Mouse (Mus musculus): ENCODE results near the gene Fsip1.
A peak's percentile ranks its signal among the peaks of the same experiment; 100 is the strongest.

Fsip1 gene

GRCm38 (mm10) chr2:118127516-118128288 is 129.1 kb downstream of the Fsip1 start:
- DNase-seq (ENCODE audit: extremely low read depth, insufficient read length, low spot score) = peak; percentile 65

DNA sequence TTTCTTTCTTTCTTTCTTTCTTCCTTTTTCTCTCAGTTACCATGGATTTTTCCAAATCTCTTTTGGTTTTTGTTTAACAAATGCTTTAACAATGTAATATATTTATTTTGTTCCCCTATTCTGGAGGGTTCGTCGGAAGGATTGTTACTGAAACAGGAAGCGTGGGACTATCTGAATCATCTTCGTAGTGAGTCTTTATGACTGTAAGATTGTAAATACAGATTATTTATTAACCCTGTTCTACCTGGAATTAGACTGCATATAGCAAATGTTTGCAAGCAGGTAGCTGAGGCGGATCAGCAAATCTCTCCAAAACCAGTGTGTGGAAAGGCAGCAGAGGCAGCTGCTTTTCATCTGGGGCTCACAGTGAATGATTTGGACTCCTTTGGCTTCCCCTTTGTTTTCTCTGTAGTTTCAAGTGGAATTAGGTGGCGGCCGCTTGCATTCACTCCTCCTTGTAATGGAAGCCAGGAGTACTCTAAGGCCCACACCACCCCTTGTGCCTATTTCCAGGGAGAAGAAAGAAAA is 130.8 kb downstream of the Fsip1 start:
- no peak for DNase-seq (ENCODE audit: extremely low read depth, insufficient read length, low spot score)

GRCm38 (mm10) chr2:118125211-118125939 is 131.4 kb downstream of the Fsip1 start:
- peak; percentile 27 for DNase-seq (ENCODE audit: extremely low read depth, insufficient read length, low spot score)

- peak; percentile 23 for DNase-seq (ENCODE audit: extremely low read depth, insufficient read length, low spot score)
Measured at GRCm38 (mm10) chr2:118124437-118124836, 132.3 kb downstream of the Fsip1 start.

DNA sequence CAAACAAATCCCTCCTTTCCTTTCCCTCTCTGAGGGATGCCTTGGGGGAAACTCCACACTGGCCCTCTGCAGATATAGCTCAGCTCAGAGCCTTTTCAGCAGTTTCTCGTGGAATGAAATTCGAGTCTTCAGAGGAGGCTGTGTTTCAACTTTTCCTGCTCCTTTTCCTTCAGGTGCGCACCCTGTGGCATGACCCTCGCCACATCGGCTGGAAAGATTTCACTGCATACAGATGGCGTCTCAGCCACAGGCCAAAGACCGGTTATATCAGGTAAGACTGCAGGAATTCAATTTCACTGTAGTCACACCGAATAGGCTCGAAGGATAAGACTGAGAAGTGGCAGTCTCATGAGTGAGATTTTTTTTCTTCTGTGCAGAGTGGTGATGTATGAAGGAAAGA is 133.0 kb downstream of the Fsip1 start:
- peak; percentile 17 for DNase-seq (ENCODE audit: extremely low read depth, insufficient read length, low spot score)

- DNase-seq (ENCODE audit: extremely low read depth, insufficient read length, low spot score) = peak; percentile 44
Measured at GRCm38 (mm10) chr2:118122291-118122690, 134.5 kb downstream of the Fsip1 start.

- peak; percentile 36 for DNase-seq (ENCODE audit: extremely low read depth, insufficient read length, low spot score)
Measured at GRCm38 (mm10) chr2:118120751-118121150, 136.0 kb downstream of the Fsip1 start.

DNA sequence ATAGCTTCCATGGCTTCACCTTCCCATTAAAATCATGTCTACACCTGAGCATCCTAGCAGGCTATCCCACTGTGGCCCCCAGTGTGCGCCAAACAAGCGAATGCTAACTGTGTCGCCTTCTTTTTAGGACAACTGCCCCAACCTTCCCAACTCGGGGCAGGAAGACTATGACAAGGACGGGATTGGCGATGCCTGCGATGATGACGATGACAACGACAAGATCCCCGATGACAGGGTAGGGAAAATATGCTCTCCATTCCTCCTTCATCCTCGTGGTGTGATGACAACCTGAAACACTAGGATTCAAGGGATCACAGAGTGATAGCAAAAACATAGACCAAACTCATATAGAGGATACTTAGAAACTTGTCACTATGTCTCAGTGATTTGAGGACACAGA is 136.7 kb downstream of the Fsip1 start:
- DNase-seq (ENCODE audit: extremely low read depth, insufficient read length, low spot score) = peak; percentile 33

DNA sequence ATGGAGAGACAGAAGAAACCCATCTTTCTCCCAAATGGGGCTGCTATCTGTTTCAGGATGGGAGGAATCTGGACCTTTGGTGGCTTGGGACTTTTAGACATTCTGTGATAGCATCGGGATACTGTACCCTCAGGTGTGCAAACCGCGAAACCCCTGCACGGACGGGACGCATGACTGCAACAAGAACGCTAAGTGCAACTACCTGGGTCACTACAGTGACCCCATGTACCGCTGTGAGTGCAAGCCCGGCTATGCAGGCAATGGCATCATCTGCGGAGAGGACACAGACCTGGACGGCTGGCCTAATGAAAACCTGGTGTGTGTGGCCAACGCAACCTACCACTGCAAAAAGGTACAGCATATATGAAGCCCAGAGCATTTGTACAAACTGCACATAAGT is 137.1 kb downstream of the Fsip1 start:
- peak; percentile 51 for DNase-seq (ENCODE audit: extremely low read depth, insufficient read length, low spot score)

- DNase-seq (ENCODE audit: extremely low read depth, insufficient read length, low spot score) = peak; percentile 53
Measured at GRCm38 (mm10) chr2:118118515-118118914, 138.3 kb downstream of the Fsip1 start.

DNA sequence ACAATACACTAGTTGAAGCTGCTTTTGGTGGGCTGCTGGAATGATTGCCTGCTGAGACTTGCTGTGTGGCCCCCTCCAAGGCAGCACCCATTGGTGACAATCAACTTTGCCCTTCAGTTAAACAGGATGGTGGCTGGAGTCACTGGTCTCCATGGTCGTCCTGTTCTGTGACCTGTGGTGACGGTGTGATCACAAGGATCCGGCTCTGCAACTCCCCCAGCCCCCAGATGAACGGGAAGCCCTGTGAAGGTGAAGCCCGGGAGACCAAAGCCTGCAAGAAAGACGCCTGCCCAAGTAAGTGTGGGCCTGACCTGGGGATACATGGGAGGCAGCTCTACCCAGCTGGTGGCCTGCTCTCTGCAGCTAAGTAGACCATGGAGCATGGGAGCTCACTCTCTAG is 138.7 kb downstream of the Fsip1 start:
- peak; percentile 64 for DNase-seq (ENCODE audit: extremely low read depth, insufficient read length, low spot score)

DNA sequence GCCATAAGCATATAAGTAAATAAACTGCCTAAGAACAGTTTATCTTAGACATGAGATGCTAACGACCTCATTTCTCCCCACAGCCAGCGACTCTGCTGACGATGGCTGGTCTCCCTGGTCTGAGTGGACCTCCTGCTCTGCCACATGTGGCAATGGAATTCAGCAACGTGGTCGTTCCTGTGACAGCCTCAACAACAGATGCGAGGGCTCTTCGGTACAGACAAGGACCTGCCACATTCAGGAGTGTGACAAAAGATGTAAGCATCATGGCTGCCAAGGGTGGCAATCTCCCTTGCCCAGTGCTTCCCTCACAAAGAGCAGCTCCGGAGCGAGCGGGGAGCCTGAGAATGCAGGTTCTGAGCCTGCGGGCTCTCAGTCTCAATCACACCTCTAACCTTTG is 139.4 kb downstream of the Fsip1 start:
- peak; percentile 57 for DNase-seq (ENCODE audit: extremely low read depth, insufficient read length, low spot score)

GRCm38 (mm10) chr2:118116754-118117290 is 139.9 kb downstream of the Fsip1 start:
- DNase-seq (ENCODE audit: extremely low read depth, insufficient read length, low spot score) = peak; percentile 62

- peak; percentile 42 for DNase-seq (ENCODE audit: extremely low read depth, insufficient read length, low spot score)
Measured at GRCm38 (mm10) chr2:118116180-118116579, 140.6 kb downstream of the Fsip1 start.

GRCm38 (mm10) chr2:118115647-118116046 is 141.1 kb downstream of the Fsip1 start:
- peak; percentile 51 for DNase-seq (ENCODE audit: extremely low read depth, insufficient read length, low spot score)

DNA sequence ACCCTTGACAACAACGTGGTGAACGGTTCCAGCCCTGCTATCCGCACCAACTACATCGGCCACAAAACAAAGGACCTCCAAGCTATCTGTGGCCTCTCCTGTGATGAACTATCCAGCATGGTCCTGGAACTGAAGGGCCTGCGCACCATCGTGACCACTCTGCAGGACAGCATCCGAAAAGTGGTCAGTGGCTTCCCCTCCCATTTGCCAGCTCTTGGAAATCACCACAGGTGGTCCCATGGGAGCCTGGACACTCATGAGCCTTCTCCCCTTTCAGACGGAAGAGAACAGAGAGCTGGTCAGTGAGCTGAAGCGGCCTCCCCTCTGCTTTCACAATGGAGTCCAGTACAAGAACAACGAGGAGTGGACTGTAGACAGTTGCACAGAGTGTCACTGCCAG is 142.1 kb downstream of the Fsip1 start:
- peak; percentile 61 for DNase-seq (ENCODE audit: extremely low read depth, insufficient read length, low spot score)

DNA sequence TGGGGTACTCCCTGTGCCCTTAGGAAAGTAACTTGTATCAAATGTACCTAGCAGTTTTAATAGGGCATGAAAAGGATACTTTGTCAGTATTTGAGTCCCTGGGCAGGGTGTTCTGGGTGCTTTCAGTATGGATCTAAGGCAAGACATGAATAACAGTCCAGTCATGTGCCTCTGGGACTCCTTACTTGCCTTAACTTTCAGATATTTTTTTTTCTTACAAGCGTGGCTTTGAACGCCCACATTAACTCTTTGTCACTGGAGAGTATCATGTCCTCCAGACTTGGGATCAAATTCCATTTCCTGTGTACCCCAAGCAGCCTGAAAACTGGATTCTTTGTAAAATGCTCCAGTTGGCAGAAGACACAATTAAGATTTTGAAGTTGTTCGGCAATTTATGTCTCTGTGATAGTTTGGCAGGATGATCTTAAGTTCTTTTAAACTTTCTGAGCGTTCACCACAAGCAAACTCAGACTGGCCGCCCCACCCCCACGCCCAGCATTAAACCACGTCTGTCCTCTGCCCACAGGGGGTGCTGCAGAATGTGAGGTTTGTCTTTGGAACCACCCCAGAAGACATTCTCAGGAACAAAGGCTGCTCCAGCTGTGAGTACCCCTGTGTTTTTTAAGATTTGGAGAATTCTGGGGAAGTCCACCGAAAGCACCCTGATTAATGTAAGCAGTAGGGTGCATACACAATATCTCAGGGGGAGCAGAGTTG is 142.8 kb downstream of the Fsip1 start:
- DNase-seq (ENCODE audit: extremely low read depth, insufficient read length, low spot score) = peak; percentile 69

- DNase-seq (ENCODE audit: extremely low read depth, insufficient read length, low spot score) = peak; percentile 73
Measured at GRCm38 (mm10) chr2:118112846-118113479, 143.8 kb downstream of the Fsip1 start.

DNA sequence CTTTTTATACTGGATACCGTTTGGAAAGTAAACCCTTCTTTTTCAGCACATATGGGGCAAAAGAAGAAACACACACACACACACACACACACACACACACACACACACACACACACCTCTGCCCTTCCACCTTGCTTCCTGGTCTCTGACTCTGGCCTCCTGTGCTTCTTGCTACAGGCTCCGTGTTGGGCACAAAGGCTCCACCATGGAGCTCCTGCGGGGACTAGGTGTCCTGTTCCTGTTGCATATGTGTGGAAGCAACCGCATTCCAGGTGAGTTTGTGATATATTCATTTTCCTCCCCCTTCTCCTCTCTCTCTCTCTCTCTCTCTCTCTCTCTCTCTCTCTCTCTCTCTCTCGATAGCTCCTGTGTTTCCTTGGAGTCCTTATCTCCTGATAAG is 144.3 kb downstream of the Fsip1 start:
- DNase-seq (ENCODE audit: extremely low read depth, insufficient read length, low spot score) = peak; percentile 57

- DNase-seq (ENCODE audit: extremely low read depth, insufficient read length, low spot score) = peak; percentile 86
Measured at GRCm38 (mm10) chr2:118111488-118112131, 145.2 kb downstream of the Fsip1 start, which contains the start of gene Thbs1. Gene Thbs1, plus strand, starts transcription at chr2:118111876.

Data from 3134 (cell line).